Comparison of ENCODE assay signal across 8 mouse cellular contexts in the genomic region with DNA sequence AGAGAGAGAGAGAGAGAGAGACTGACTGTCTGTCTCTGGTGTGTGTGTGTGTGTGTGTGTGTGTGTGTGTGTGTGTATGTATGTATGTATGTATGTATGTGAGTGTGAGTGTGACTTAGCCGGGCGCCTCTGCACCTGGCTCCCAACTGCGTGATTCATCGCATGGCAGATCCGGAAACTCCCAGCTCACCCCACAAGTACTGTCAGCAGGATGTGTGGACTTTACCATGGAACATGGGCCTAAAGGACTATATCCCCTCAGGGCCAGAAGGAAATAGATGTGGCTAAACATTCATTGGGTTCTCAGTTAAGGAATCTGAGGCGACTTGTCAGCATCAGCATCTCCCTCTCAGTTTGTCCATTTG. TPM values are rescaled to one million over a fixed set of nuclear protein-coding genes. Genes with fewer than 3 reads are reported as not detected.
DNase-seq lines count a peak whose midpoint lies in the region; ATAC-seq lines count a peak whose summit lies in the region.

No protein-coding gene starts in this region.

- no peak overlapping the region for H3K27ac ChIP-seq in midbrain, embryonic 12.5 days (replicated peaks)

- H3K9ac ChIP-seq in midbrain, embryonic 12.5 days (replicated peaks): peak overlapping the region; percentile 72

- ATAC-seq in frontal cortex, adult (ENCODE audit: low TSS enrichment): peak; percentile 52; the same call in 1 of the 2 replicates
- no peak; the same call in 1 of the 2 replicates for ATAC-seq in midbrain, embryonic 12.5 days (ENCODE audit: low FRiP score, low read depth)

- peak overlapping the region; percentile 68 for H3K4me3 ChIP-seq in midbrain, embryonic 12.5 days

- H3K4me1 ChIP-seq in midbrain, embryonic 12.5 days: peaks cover 13% of the 10 kb centered on the region

- no peak for DNase-seq in frontal cortex, postnatal 36 days (ENCODE audit: low spot score in 2 of 2)
- DNase-seq in 416B (ENCODE audit: low read depth): peak; percentile 64
- DNase-seq in c-Kit-positive CD71-positive TER-119-negative erythroid progenitor cells, embryonic 14.5 days (ENCODE audit: low read depth): peak; percentile 17
- DNase-seq in induced T-regulatory cell, adult 2 months (ENCODE audit: low read depth): peak; percentile 75
- DNase-seq in ovary, postnatal 36 days (ENCODE audit: low spot score): no peak
- no peak for DNase-seq in right cerebral cortex, postnatal 14 days

- H3K4me2 ChIP-seq in midbrain, embryonic 12.5 days (replicated peaks): peak overlapping the region; percentile 77

- 17% methylated on average over 6 of the region's 6 CpGs for WGBS in midbrain, embryonic 12.5 days

- H3K27me3 ChIP-seq in midbrain, embryonic 12.5 days: no peaks in the 10 kb centered on the region

- H3K9me3 ChIP-seq in midbrain, embryonic 12.5 days: no peaks in the 10 kb centered on the region

- H3K36me3 ChIP-seq in midbrain, embryonic 12.5 days: 0 out of 2 replicates have a peak, but pooled peaks cover 7% of the 10 kb centered on the region

RNA-seq across cellular contexts. Expression of gene Efl1, which starts 0.6 kb away (rescaled TPM):
- 19.1 and 21.0 TPM in 2 replicates for polyA plus RNA-seq in midbrain, embryonic 12.5 days (2016; fragmentation: Nextera tagmentation; extraction: Ambion mirVana)

RNA-seq across cellular contexts. Expression of gene Saxo2, which starts 0.7 kb away (rescaled TPM):
- 8.5 and 9.2 TPM in 2 replicates for polyA plus RNA-seq in midbrain, embryonic 12.5 days (2016; fragmentation: Nextera tagmentation; extraction: Ambion mirVana)

Comparison
In these comparisons a context has a peak if more than half of its experiments do, and no peak if none do; other contexts are left out.
1. DNase-seq: peak in 416B (single experiment), c-Kit-positive CD71-positive TER-119-negative erythroid progenitor cells, embryonic 14.5 days (single experiment) and induced T-regulatory cell, adult 2 months (single experiment); none in frontal cortex, postnatal 36 days (0 of 2), ovary, postnatal 36 days (single experiment) and right cerebral cortex, postnatal 14 days (single experiment).